Mouse (Mus musculus) lung, adult 2 months (tissue): Measurements from ENCODE around the gene Anp32e.

Experiments
- CTCF ChIP-seq: fragments of 200-500 bp; IDR thresholded peaks from 2 replicates; pipeline ENCODE4 v1.5.1; 2011; ENCODE audit warnings: mild to moderate bottlenecking, low read length, control low read depth; ENCODE audit not compliant: insufficient read depth
- POLR2A ChIP-seq: fragments of 200-500 bp; IDR thresholded peaks from 2 replicates; pipeline ENCODE4 v1.6.1; 2011; ENCODE audit warnings: low read depth, mild to moderate bottlenecking, control low read depth, low read length, borderline replicate concordance; ENCODE audit errors: extremely low read depth

- TF ChIP-seq POLR2A (no peak), CTCF (no peak)
These were observed 34.2 kb downstream of the Anp32e start for GRCm38 (mm10) chr3:95963230-95963629.
